Mouse (Mus musculus): ENCODE data around the gene Dda1. TPM values are rescaled to one million over a fixed set of nuclear protein-coding genes. Genes with fewer than 3 reads are reported as not detected.

The Dda1 gene
- polyA plus RNA-seq, 1 experiment: 18.8 TPM

GRCm38 (mm10) chr8:71471861-71472260, 2.9 kb downstream of the Dda1 start:
- no peak overlapping the region for H3K27ac ChIP-seq (ENCODE audit: control insufficient read depth, insufficient read depth, low read depth, low read length, poor library complexity)
- no peak overlapping the region for H3K4me3 ChIP-seq (replicated peaks; ENCODE audit: control insufficient read depth, low read depth, low read length)
- no peaks in the 10 kb centered on the region; the same call in 1 of the 2 replicates for H3K4me1 ChIP-seq (ENCODE audit: control insufficient read depth, insufficient read depth, low read length)
- WGBS: 93% methylated on average over 17 of the region's 17 CpGs
- no peak for TF ChIP-seq CTCF (IDR thresholded peaks at IDR 0.05; ENCODE audit: control insufficient read depth, insufficient read depth, low read length)
- no peak for TF ChIP-seq POLR2A (IDR thresholded peaks at IDR 0.05; ENCODE audit: borderline replicate concordance, control insufficient read depth, low read depth, low read length)

GRCm38 (mm10) chr8:71472601-71473386, 3.8 kb downstream of the Dda1 start:
- H3K4me1 ChIP-seq (ENCODE audit: control insufficient read depth, insufficient read depth, low read length): no peaks in the 10 kb centered on the region; the same call in 1 of the 2 replicates
- 85% methylated on average over 8 of the region's 8 CpGs for WGBS
- no peak overlapping the region for H3K27ac ChIP-seq (ENCODE audit: control insufficient read depth, insufficient read depth, low read depth, low read length, poor library complexity)
- no peak overlapping the region for H3K4me3 ChIP-seq (replicated peaks; ENCODE audit: control insufficient read depth, low read depth, low read length)
- TF ChIP-seq CTCF (IDR thresholded peaks at IDR 0.05; ENCODE audit: control insufficient read depth, insufficient read depth, low read length) (no peak), POLR2A (IDR thresholded peaks at IDR 0.05; ENCODE audit: borderline replicate concordance, control insufficient read depth, low read depth, low read length) (no peak)

GRCm38 (mm10) chr8:71474344-71474743, 5.3 kb downstream of the Dda1 start:
- 93% methylated on average over 18 of the region's 18 CpGs for WGBS
- no peaks in the 10 kb centered on the region; the same call in 1 of the 2 replicates for H3K4me1 ChIP-seq (ENCODE audit: control insufficient read depth, insufficient read depth, low read length)
- no peak overlapping the region for H3K4me3 ChIP-seq (replicated peaks; ENCODE audit: control insufficient read depth, low read depth, low read length)
- H3K27ac ChIP-seq (ENCODE audit: control insufficient read depth, insufficient read depth, low read depth, low read length, poor library complexity): no peak overlapping the region
- no peak for TF ChIP-seq CTCF (IDR thresholded peaks at IDR 0.05; ENCODE audit: control insufficient read depth, insufficient read depth, low read length)
- no peak for TF ChIP-seq POLR2A (IDR thresholded peaks at IDR 0.05; ENCODE audit: borderline replicate concordance, control insufficient read depth, low read depth, low read length)

GRCm38 (mm10) chr8:71474785-71475701, 6.0 kb downstream of the Dda1 start:
- Histone ChIP-seq H3K4me3 (replicated peaks; ENCODE audit: control insufficient read depth, low read depth, low read length) (no peak overlapping the region), H3K27ac (ENCODE audit: control insufficient read depth, insufficient read depth, low read depth, low read length, poor library complexity) (no peak overlapping the region), H3K4me1 (ENCODE audit: control insufficient read depth, insufficient read depth, low read length) (no peaks in the 10 kb centered on the region; the same call in 1 of the 2 replicates)
- TF ChIP-seq POLR2A (IDR thresholded peaks at IDR 0.05; ENCODE audit: borderline replicate concordance, control insufficient read depth, low read depth, low read length) (no peak), CTCF (IDR thresholded peaks at IDR 0.05; ENCODE audit: control insufficient read depth, insufficient read depth, low read length) (no peak)
- 92% methylated on average over 25 of the region's 25 CpGs for WGBS

GRCm38 (mm10) chr8:71475702-71476075, 6.7 kb downstream of the Dda1 start:
- 25% methylated on average over 4 of the region's 4 CpGs for WGBS
- TF ChIP-seq CTCF (IDR thresholded peaks at IDR 0.05; ENCODE audit: control insufficient read depth, insufficient read depth, low read length): no peak
- TF ChIP-seq POLR2A (IDR thresholded peaks at IDR 0.05; ENCODE audit: borderline replicate concordance, control insufficient read depth, low read depth, low read length): no peak
- H3K4me3 ChIP-seq (replicated peaks; ENCODE audit: control insufficient read depth, low read depth, low read length): no peak overlapping the region

GRCm38 (mm10) chr8:71476099-71476940, 7.3 kb downstream of the Dda1 start:
- H3K27ac ChIP-seq (ENCODE audit: control insufficient read depth, insufficient read depth, low read depth, low read length, poor library complexity): peak overlapping the region; percentile 79
- H3K4me3 ChIP-seq (replicated peaks; ENCODE audit: control insufficient read depth, low read depth, low read length): peak overlapping the region; percentile 69

More at GRCm38 (mm10) chr8:71475702-71476075, 6.7 kb downstream of the Dda1 start:
- no peaks in the 10 kb centered on the region for H3K4me1 ChIP-seq (ENCODE audit: control insufficient read depth, insufficient read depth, low read length)
- no peak overlapping the region for H3K27ac ChIP-seq (ENCODE audit: control insufficient read depth, insufficient read depth, low read depth, low read length, poor library complexity)

GRCm38 (mm10) chr8:71477196-71477845, 8.3 kb downstream of the Dda1 start:
- H3K27ac ChIP-seq (ENCODE audit: control insufficient read depth, insufficient read depth, low read depth, low read length, poor library complexity): no peak overlapping the region
- 56% methylated on average over 14 of the region's 14 CpGs for WGBS
- TF ChIP-seq CTCF (IDR thresholded peaks at IDR 0.05; ENCODE audit: control insufficient read depth, insufficient read depth, low read length) (peak; percentile 61), POLR2A (IDR thresholded peaks at IDR 0.05; ENCODE audit: borderline replicate concordance, control insufficient read depth, low read depth, low read length) (no peak)
- no peak overlapping the region for H3K4me3 ChIP-seq (replicated peaks; ENCODE audit: control insufficient read depth, low read depth, low read length)
- H3K4me1 ChIP-seq (ENCODE audit: control insufficient read depth, insufficient read depth, low read length): no peaks in the 10 kb centered on the region

More at GRCm38 (mm10) chr8:71476099-71476940, 7.3 kb downstream of the Dda1 start:
- no peak for TF ChIP-seq POLR2A (IDR thresholded peaks at IDR 0.05; ENCODE audit: borderline replicate concordance, control insufficient read depth, low read depth, low read length)
- 0 out of 2 replicates have a peak, but pooled peaks have one; percentile 7 for TF ChIP-seq CTCF (IDR thresholded peaks at IDR 0.05; ENCODE audit: control insufficient read depth, insufficient read depth, low read length)
- under 1% methylated on average over 117 of the region's 121 CpGs for WGBS
- H3K4me1 ChIP-seq (ENCODE audit: control insufficient read depth, insufficient read depth, low read length): no peaks in the 10 kb centered on the region
